Mouse (Mus musculus) brown adipose tissue, adult 24 weeks (tissue): ENCODE results near the gene Calr4. TPM values are rescaled to one million over a fixed set of nuclear protein-coding genes. Genes with fewer than 3 reads are reported as not detected.
A peak's percentile ranks its signal among the peaks of the same experiment; 100 is the strongest.

Source experiments
- H3K27ac ChIP-seq: fragments of 200-500 bp; replicated peaks from 2 replicates; pipeline ENCODE4 v1.5.1; 2012; ENCODE audit warnings: low read depth, mild to moderate bottlenecking, low read length
- H3K4me1 ChIP-seq: fragments of 200-500 bp; 2 replicates; pipeline ENCODE4 v1.6.1; 2012; ENCODE audit warnings: low read length, mixed read lengths; ENCODE audit not compliant: control insufficient read depth, insufficient read depth, insufficient read length
- H3K4me3 ChIP-seq: fragments of 200-500 bp; 2 replicates; pipeline ENCODE4 v1.5.1; 2012; ENCODE audit warnings: low read depth, mild to moderate bottlenecking, low read length, moderate library complexity; ENCODE audit not compliant: insufficient read depth
- polyA plus RNA-seq: library from polyadenylated mRNA; stranded (reverse); fragments of >200 nt; gene quantifications from 2 replicates; pipeline ENCODE4 v1.2.4, GENCODE M21; 2012; ENCODE audit not compliant: missing spikeins, insufficient read depth, insufficient read length

Gene Calr4
- polyA plus RNA-seq, 1 experiment, result not detected

DNA sequence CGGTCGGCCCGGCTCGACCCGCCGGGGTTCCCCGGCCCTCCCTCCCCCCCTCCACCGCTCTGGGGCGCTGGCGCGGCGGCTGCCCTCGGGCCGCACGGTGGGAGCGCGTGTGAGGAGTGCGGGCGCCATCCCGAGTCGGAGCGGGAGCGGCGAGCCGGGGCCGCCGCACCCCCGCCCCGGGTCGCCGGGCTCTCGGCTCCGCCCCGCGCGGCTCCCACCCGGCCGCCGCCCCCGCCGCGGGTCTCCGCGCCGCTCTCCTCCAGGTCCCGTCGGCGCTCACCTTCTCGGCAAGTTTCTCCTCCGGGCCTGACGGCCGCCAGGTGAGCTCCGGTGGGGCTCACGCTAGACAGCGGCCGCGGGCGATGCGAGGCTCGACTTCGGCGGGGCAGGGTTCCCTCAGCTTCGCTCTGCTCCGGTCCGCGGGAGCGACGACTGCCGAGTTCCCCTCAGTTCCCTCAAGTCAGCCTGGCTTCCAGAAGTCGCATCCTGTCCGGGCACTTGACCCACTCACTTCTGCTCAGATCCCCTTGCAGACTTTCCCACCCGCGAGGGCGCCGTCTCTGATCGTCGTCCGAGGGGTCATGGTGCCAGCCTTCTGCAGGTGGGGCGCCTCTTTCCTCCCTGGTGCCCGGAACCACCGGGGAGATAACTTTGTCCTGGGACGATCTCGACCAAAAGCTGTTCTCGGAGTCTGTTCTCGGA lies 46.3 kb downstream of the Calr4 start:
- peaks cover 8% of the 10 kb centered on the region; the same call in 1 of the 2 replicates for H3K4me1 ChIP-seq
- peak overlapping the region; percentile 88 for H3K4me3 ChIP-seq
- H3K27ac ChIP-seq, result peak overlapping the region; percentile 45; the same call in 1 of the 2 replicates

DNA sequence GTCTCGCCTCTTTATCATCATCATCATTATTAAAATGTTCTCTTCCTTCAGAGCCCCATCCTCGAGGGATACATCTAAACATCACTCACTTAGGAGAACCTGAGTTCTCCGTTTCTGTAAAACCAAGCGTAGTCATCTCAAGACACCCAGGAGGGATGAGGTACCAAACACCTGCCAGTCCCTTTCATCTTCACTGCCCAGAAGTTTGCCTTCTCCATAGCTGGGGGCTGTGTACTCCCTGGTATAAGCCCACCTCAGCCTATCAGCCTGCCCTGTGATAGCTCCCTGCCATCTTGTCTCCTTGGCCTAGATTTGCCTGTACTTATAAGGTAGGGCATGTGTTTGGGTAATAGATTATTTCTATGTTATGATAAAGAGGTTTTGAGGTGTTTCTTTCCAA lies 46.9 kb downstream of the Calr4 start:
- Histone ChIP-seq H3K4me1 (peaks cover 8% of the 10 kb centered on the region; the same call in 1 of the 2 replicates), H3K27ac (peak overlapping the region; percentile 45; the same call in 1 of the 2 replicates), H3K4me3 (peak overlapping the region; percentile 88)

DNA sequence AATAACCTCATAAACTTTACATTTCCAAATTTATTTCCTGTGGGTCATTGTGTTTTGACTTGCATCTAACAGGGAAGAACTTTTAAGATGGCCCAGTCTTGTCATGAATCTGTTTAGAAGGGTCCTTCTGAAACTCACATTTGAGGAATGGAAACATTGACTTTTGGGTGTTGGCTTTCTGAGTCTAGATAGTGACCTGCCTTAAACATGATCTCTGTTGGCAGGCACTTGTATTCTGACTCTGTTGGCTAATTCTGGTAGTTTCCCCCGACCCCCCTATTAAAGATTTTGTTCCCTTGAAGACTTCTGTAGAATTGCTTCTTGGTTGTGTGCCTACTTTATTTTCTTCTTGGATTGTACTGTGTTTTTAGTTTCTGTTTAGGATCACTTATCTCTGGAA lies 47.7 kb downstream of the Calr4 start:
- peak overlapping the region; percentile 18; the same call in 1 of the 2 replicates for H3K4me3 ChIP-seq

DNA sequence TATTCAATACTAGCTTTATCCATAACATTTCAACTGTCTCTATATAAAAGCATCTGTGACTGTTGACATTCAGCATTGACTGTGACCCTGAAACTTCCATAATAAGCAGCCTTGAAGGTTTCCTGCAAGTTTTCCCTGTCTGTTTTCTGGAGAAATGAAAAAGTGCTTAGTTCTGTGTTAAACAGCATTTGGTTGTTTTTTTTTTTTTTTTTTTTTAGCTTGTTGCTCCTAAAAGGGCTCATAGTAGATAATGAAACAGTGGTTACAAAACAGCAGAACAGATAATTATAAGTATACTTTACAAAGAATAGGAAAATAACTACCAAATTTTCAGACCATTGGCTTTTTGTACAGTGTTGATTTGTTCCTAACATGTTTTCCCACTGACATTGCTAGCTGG lies 60.3 kb downstream of the Calr4 start:
- Histone ChIP-seq H3K4me3 (no peak overlapping the region), H3K27ac (no peak overlapping the region), H3K4me1 (peaks cover 4% of the 10 kb centered on the region; the same call in 1 of the 2 replicates)

More for the DNA sequence above, 47.7 kb downstream of the Calr4 start:
- H3K4me1 ChIP-seq, result peaks cover 8% of the 10 kb centered on the region; the same call in 1 of the 2 replicates
- no peak overlapping the region for H3K27ac ChIP-seq

DNA sequence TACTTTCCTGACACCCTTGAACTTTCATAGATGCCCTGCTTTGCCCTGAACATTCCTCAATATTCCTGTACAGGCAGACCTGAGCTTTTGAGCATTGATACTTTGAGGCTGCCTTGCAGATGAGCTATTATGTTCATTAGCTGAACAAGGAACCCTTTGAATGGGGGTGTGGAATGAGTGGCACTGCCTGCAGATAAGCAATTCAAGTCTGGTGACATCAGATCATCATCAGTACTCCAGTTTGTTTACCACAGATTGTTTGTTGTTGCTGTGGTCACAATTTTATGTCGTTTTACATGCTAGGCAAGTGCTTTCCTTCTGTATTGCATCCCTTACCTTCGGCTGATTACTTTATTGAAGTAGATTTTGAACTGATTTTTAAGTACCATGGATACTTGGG lies 62.2 kb downstream of the Calr4 start:
- Histone ChIP-seq H3K4me3 (no peak overlapping the region), H3K4me1 (peaks cover 4% of the 10 kb centered on the region; the same call in 1 of the 2 replicates), H3K27ac (no peak overlapping the region)

DNA sequence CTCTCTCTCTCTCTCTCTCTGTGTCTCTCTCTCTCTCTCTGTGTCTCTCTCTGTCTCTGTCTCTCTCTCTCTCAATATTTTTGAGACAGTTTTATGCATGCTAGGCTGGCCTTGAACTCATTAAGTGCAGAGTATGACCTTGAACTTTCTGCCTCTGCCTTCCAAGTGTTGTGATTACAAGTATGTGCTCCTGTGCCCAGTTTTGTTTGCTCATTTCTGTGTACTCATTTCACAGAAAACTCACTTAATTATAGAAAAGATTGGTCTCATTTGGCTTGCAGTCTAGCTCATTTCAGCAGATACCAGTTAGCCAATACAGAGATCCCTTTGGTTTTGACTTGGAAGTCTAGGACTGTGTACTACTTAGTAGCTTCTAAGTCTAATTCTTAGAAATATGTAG lies 64.9 kb downstream of the Calr4 start:
- Histone ChIP-seq H3K27ac (no peak overlapping the region), H3K4me1 (peaks cover 4% of the 10 kb centered on the region; the same call in 1 of the 2 replicates), H3K4me3 (no peak overlapping the region)

Other genes starting within 250 kb of the Calr4 start
- gene Nrd1, start 233.8 kb upstream of the Calr4 start, polyA plus RNA-seq, result 53.5 and 66.7 TPM in 2 replicates
- 110 and 120 TPM in 2 replicates for gene Osbpl9, start 32.2 kb upstream of the Calr4 start, polyA plus RNA-seq
- gene Eps15, start 45.8 kb downstream of the Calr4 start, polyA plus RNA-seq, result 35.0 and 38.9 TPM in 2 replicates
- gene Ttc39a, start 172.1 kb downstream of the Calr4 start, polyA plus RNA-seq, result not detected in 2 replicates